Mouse (Mus musculus) liver, embryonic 14.5 days (tissue): Measurements from ENCODE around the gene Dnajb5. TPM values are rescaled to one million over a fixed set of nuclear protein-coding genes. Genes with fewer than 3 reads are reported as not detected.

ENCODE experiments used
- ATAC-seq: fragments of 200-750 bp; cut with Nextera tagmentation; 2 replicates; pipeline ENCODE4 v1.8.0; 2017; ENCODE audit warnings: moderate number of reproducible peaks, mild to moderate bottlenecking, moderate library complexity; ENCODE audit not compliant: insufficient read depth
- DNase-seq, 3 experiments: peaks; one replicate each; pipeline ENCODE4 v3.0.0-alpha.2; 2012 to 2013; ENCODE audit warnings: low read depth in 3 of 3, low spot score in 3 of 3
- H3K27ac ChIP-seq: fragments of 300-500 bp; sonication (generic); 2 replicates; pipeline ENCODE4 v1.5.1; 2014; ENCODE audit warnings: moderate library complexity, mild to moderate bottlenecking, control low read depth, inconsistent platforms
- H3K27me3 ChIP-seq: fragments of 300-500 bp; sonication (generic); 2 replicates; pipeline ENCODE4 v1.6.1; 2014; ENCODE audit warnings: mild to moderate bottlenecking, low read length, moderate library complexity; ENCODE audit not compliant: control insufficient read depth, insufficient read depth
- H3K36me3 ChIP-seq: fragments of 300-500 bp; sonication (generic); replicated peaks from 2 replicates; pipeline ENCODE4 v1.6.1; 2014; ENCODE audit warnings: low read depth; ENCODE audit not compliant: control insufficient read depth, insufficient read depth
- H3K4me1 ChIP-seq, 2 experiments: fragments of 200-500 bp in 1 of 2; fragments of 300-500 bp in 1 of 2; sonication (generic) in 1 of 2; replicated peaks; 2 replicates each; pipeline ENCODE4 v1.6.1; 2012 to 2014; ENCODE audit warnings: antibody characterized with exemption in 1 of 2, inconsistent platforms in 1 of 2, low read length in 1 of 2; ENCODE audit not compliant: control insufficient read depth in 2 of 2, insufficient read depth in 2 of 2
- H3K4me2 ChIP-seq: fragments of 300-500 bp; sonication (generic); 2 replicates; pipeline ENCODE4 v1.6.1; 2014; ENCODE audit warnings: low read depth, mild to moderate bottlenecking, control low read depth, moderate library complexity
- H3K4me3 ChIP-seq, 2 experiments: fragments of 200-500 bp in 1 of 2; fragments of 300-500 bp in 1 of 2; sonication (generic) in 1 of 2; 2 replicates each; pipeline ENCODE4 v1.5.1; 2012 to 2014; ENCODE audit warnings: low read depth in 2 of 2, low read length in 2 of 2, mild to moderate bottlenecking in 2 of 2, control low read depth in 1 of 2, inconsistent platforms in 1 of 2, moderate library complexity in 1 of 2; ENCODE audit not compliant: insufficient read depth in 1 of 2
- H3K9ac ChIP-seq: fragments of 300-500 bp; sonication (generic); replicated peaks from 2 replicates; pipeline ENCODE4 v1.6.1; 2014; ENCODE audit warnings: mild to moderate bottlenecking, control low read depth, moderate library complexity
- H3K9me3 ChIP-seq: fragments of 300-500 bp; sonication (generic); 2 replicates; pipeline ENCODE4 v1.6.1; 2016; ENCODE audit warnings: low read length, mixed read lengths; ENCODE audit not compliant: control insufficient read depth
- CTCF ChIP-seq: IDR thresholded peaks from 2 replicates; pipeline ENCODE4 v1.5.1; 2016; ENCODE audit warnings: antibody characterized with exemption, low read depth, control low read depth
- EP300 ChIP-seq: IDR thresholded peaks from 2 replicates; pipeline ENCODE4 v1.6.1; 2016; ENCODE audit warnings: antibody characterized with exemption, low read depth
- WGBS: fragments of 180-500 bp; shearing (Covaris S2); extraction: QIAGEN DNeasy Blood & Tissue Kit; methylation state at CpG from one replicate; pipeline ENCODE4 v1.1.7; 2014; ENCODE audit not compliant: insufficient replicate concordance; 5-methylcytosine and 5-hydroxymethylcytosine counted together
- polyA plus RNA-seq, 2 experiments: library from polyadenylated mRNA; depleted of rRNA in 1 of 2; stranded (reverse) in 1 of 2; unstranded in 1 of 2; fragments of >200 nt; fragmentation: Nextera tagmentation in 1 of 2; extraction: Ambion mirVana in 1 of 2; gene quantifications; 2 replicates each; pipeline versions ENCODE4 v1.2.1 to v1.2.3; 2012 to 2014

Gene Dnajb5
- polyA plus RNA-seq, 2 experiments: 0.43 to 0.90 TPM

GRCm38 (mm10) chr4:42945445-42945844, 4.2 kb upstream of the Dnajb5 start:
- no peak overlapping the region for H3K9ac ChIP-seq
- no peak overlapping the region for H3K4me2 ChIP-seq
- ATAC-seq: no peak
- no peak overlapping the region for H3K27ac ChIP-seq
- 65% methylated on average over 3 of the region's 3 CpGs for WGBS
- H3K4me3 ChIP-seq: no peak overlapping the region
- TF ChIP-seq EP300: no peak
- no peak for TF ChIP-seq CTCF
- no peak for DNase-seq
- peaks cover 0 to 2% of the 10 kb centered on the region in 2 experiments; a peak in 1 of 4 replicates for H3K4me1 ChIP-seq
- no peaks in the 10 kb centered on the region for H3K36me3 ChIP-seq
- H3K27me3 ChIP-seq: peaks cover 32% of the 10 kb centered on the region
- H3K9me3 ChIP-seq: no peaks in the 10 kb centered on the region

- H3K4me1 ChIP-seq: peaks cover 0 to 2% of the 10 kb centered on the region in 2 experiments; a peak in 1 of 4 replicates
- no peaks in the 10 kb centered on the region for H3K36me3 ChIP-seq
- WGBS: 5% methylated on average over 5 of the region's 5 CpGs
- H3K27me3 ChIP-seq: peaks cover 34% of the 10 kb centered on the region
- H3K27ac ChIP-seq: no peak overlapping the region
- ATAC-seq (no peak), DNase-seq (peak in 2 of 3 experiments; percentile 26 to 37)
- no peak overlapping the region for H3K4me2 ChIP-seq
- H3K9ac ChIP-seq: no peak overlapping the region
- H3K9me3 ChIP-seq: no peaks in the 10 kb centered on the region
- no peak overlapping the region for H3K4me3 ChIP-seq
- TF ChIP-seq CTCF (peak; percentile 71), EP300 (no peak)
Measured at GRCm38 (mm10) chr4:42945952-42946351, 3.7 kb upstream of the Dnajb5 start.

GRCm38 (mm10) chr4:42946733-42947290, 2.8 kb upstream of the Dnajb5 start:
- H3K27me3 ChIP-seq: peaks cover 34% of the 10 kb centered on the region
- H3K36me3 ChIP-seq: no peaks in the 10 kb centered on the region
- DNase-seq: no peak
- H3K9ac ChIP-seq: no peak overlapping the region
- H3K4me1 ChIP-seq: peaks cover 0 to 2% of the 10 kb centered on the region in 2 experiments; a peak in 1 of 4 replicates
- no peak for ATAC-seq
- no peak overlapping the region for H3K4me3 ChIP-seq
- no peak overlapping the region for H3K4me2 ChIP-seq
- no peak for TF ChIP-seq CTCF
- no peak for TF ChIP-seq EP300
- 42% methylated on average over 10 of the region's 10 CpGs for WGBS
- H3K27ac ChIP-seq: no peak overlapping the region
- no peaks in the 10 kb centered on the region for H3K9me3 ChIP-seq

- no peak for DNase-seq
Measured at GRCm38 (mm10) chr4:42948527-42948926, 1.1 kb upstream of the Dnajb5 start.

GRCm38 (mm10) chr4:42949051-42949675, 451 bp upstream of the Dnajb5 start:
- Histone ChIP-seq H3K9me3 (no peaks in the 10 kb centered on the region), H3K27ac (no peak overlapping the region), H3K27me3 (peaks cover 34% of the 10 kb centered on the region), H3K4me1 (peaks cover 0 to 2% of the 10 kb centered on the region in 2 experiments; a peak in 1 of 4 replicates), H3K36me3 (no peaks in the 10 kb centered on the region), H3K4me3 (no peak overlapping the region), H3K4me2 (peak overlapping the region; percentile 76), H3K9ac (no peak overlapping the region)
- no peak for DNase-seq
- TF ChIP-seq CTCF (no peak), EP300 (no peak)
- no peak for ATAC-seq
- 11% methylated on average over 14 of the region's 14 CpGs for WGBS

More at GRCm38 (mm10) chr4:42948527-42948926, 1.1 kb upstream of the Dnajb5 start:
- Histone ChIP-seq H3K36me3 (no peaks in the 10 kb centered on the region), H3K9ac (no peak overlapping the region), H3K9me3 (no peaks in the 10 kb centered on the region), H3K4me1 (peaks cover 0 to 2% of the 10 kb centered on the region in 2 experiments; a peak in 1 of 4 replicates), H3K27ac (no peak overlapping the region), H3K4me3 (no peak overlapping the region), H3K27me3 (peaks cover 34% of the 10 kb centered on the region), H3K4me2 (no peak overlapping the region)
- TF ChIP-seq EP300: no peak
- no peak for TF ChIP-seq CTCF
- ATAC-seq: no peak
- 28% methylated on average over 13 of the region's 13 CpGs for WGBS
